Mouse (Mus musculus) heart, embryonic 16.5 days (tissue): ENCODE measurements around the gene Vil1. TPM values are rescaled to one million over a fixed set of nuclear protein-coding genes. Genes with fewer than 3 reads are reported as not detected.

Source experiments
- ATAC-seq: fragments of 200-750 bp; cut with Nextera tagmentation; replicated peaks from 2 replicates; pipeline ENCODE4 v1.8.0; 2017; ENCODE audit warnings: moderate number of reproducible peaks; ENCODE audit not compliant: insufficient read depth, low FRiP score; ENCODE audit errors: extremely low read depth
- H3K27ac ChIP-seq: fragments of 300-500 bp; sonication (generic); 2 replicates; pipeline ENCODE4 v1.5.1; 2014; ENCODE audit warnings: mild to moderate bottlenecking, low read length, control low read depth, moderate library complexity
- H3K27me3 ChIP-seq: fragments of 300-500 bp; sonication (generic); 2 replicates; pipeline ENCODE4 v1.6.1; 2014; ENCODE audit warnings: low read length, mixed read lengths; ENCODE audit not compliant: control insufficient read depth, insufficient read depth
- H3K36me3 ChIP-seq: fragments of 300-500 bp; sonication (generic); 2 replicates; pipeline ENCODE4 v1.6.1; 2014; ENCODE audit not compliant: control insufficient read depth, insufficient read depth
- H3K4me1 ChIP-seq: fragments of 300-500 bp; sonication (generic); 2 replicates; pipeline ENCODE4 v1.6.1; 2014; ENCODE audit warnings: low read length, mixed read lengths; ENCODE audit not compliant: control insufficient read depth, insufficient read depth
- H3K4me2 ChIP-seq: fragments of 300-500 bp; sonication (generic); 2 replicates; pipeline ENCODE4 v1.6.1; 2014; ENCODE audit warnings: low read depth, mild to moderate bottlenecking, control low read depth, low read length
- H3K4me3 ChIP-seq: fragments of 300-500 bp; sonication (generic); 2 replicates; pipeline ENCODE4 v1.5.1; 2014; ENCODE audit warnings: mild to moderate bottlenecking, control low read depth, low read length
- H3K9ac ChIP-seq: fragments of 300-500 bp; sonication (generic); 2 replicates; pipeline ENCODE4 v1.6.1; 2014; ENCODE audit warnings: low read length, control low read depth
- H3K9me3 ChIP-seq: fragments of 300-500 bp; sonication (generic); replicated peaks from 2 replicates; pipeline ENCODE4 v1.6.1; 2016; ENCODE audit warnings: low read length; ENCODE audit not compliant: control insufficient read depth
- WGBS: fragments of 180-500 bp; shearing (Covaris S2); extraction: QIAGEN DNeasy Blood & Tissue Kit; methylation state at CpG from one replicate; pipeline ENCODE4 v1.1.7; 2014; 5-methylcytosine and 5-hydroxymethylcytosine counted together
- polyA plus RNA-seq: library from polyadenylated mRNA; unstranded; fragments of >200 nt; fragmentation: Nextera tagmentation; extraction: Ambion mirVana; gene quantifications from 2 replicates; pipeline ENCODE4 v1.2.1, GENCODE M21; 2015

The Vil1 gene
- polyA plus RNA-seq, 1 experiment from 2014 or later = 1.7 TPM

- peaks cover 16% of the 10 kb centered on the region for H3K4me1 ChIP-seq
- no peaks in the 10 kb centered on the region for H3K9me3 ChIP-seq
- H3K4me2 ChIP-seq = no peak overlapping the region
- no peak overlapping the region for H3K4me3 ChIP-seq
- 91% methylated on average over 10 of the region's 10 CpGs for WGBS
- no peaks in the 10 kb centered on the region for H3K27me3 ChIP-seq
- H3K36me3 ChIP-seq = no peaks in the 10 kb centered on the region
- ATAC-seq = no peak
- H3K9ac ChIP-seq = no peak overlapping the region
- no peak overlapping the region for H3K27ac ChIP-seq
Measured at GRCm38 (mm10) chr1:74385064-74385463, 24.1 kb upstream of the Vil1 start.

GRCm38 (mm10) chr1:74385531-74385930 is 23.6 kb upstream of the Vil1 start:
- Histone ChIP-seq H3K4me3 (no peak overlapping the region), H3K27ac (no peak overlapping the region), H3K4me1 (peaks cover 20% of the 10 kb centered on the region), H3K9me3 (no peaks in the 10 kb centered on the region), H3K4me2 (no peak overlapping the region), H3K27me3 (no peaks in the 10 kb centered on the region), H3K9ac (no peak overlapping the region), H3K36me3 (no peaks in the 10 kb centered on the region)
- ATAC-seq = no peak
- 79% methylated on average over 8 of the region's 8 CpGs for WGBS

GRCm38 (mm10) chr1:74386363-74386713 is 22.8 kb upstream of the Vil1 start:
- Histone ChIP-seq H3K27ac (peak overlapping the region; percentile 98), H3K9me3 (no peaks in the 10 kb centered on the region), H3K4me2 (peak overlapping the region; percentile 68), H3K9ac (peak overlapping the region; percentile 86), H3K4me1 (peaks cover 25% of the 10 kb centered on the region), H3K36me3 (no peaks in the 10 kb centered on the region), H3K27me3 (no peaks in the 10 kb centered on the region), H3K4me3 (peak overlapping the region; percentile 66)
- ATAC-seq = no peak
- WGBS = 61% methylated on average over 7 of the region's 10 CpGs

- WGBS = under 1% methylated on average over 26 of the region's 26 CpGs
- H3K4me1 ChIP-seq = peaks cover 25% of the 10 kb centered on the region
- peak; percentile 76 for ATAC-seq
- peak overlapping the region; percentile 68 for H3K4me2 ChIP-seq
- H3K4me3 ChIP-seq = peak overlapping the region; percentile 66
- H3K9ac ChIP-seq = peak overlapping the region; percentile 86
- no peaks in the 10 kb centered on the region for H3K36me3 ChIP-seq
- no peaks in the 10 kb centered on the region for H3K9me3 ChIP-seq
- peak overlapping the region; percentile 98 for H3K27ac ChIP-seq
- H3K27me3 ChIP-seq = no peaks in the 10 kb centered on the region
Measured at GRCm38 (mm10) chr1:74386714-74387385, 22.3 kb upstream of the Vil1 start.

GRCm38 (mm10) chr1:74387386-74387988 is 21.7 kb upstream of the Vil1 start:
- Histone ChIP-seq H3K4me3 (peak overlapping the region; percentile 66), H3K9ac (peak overlapping the region; percentile 86), H3K4me1 (peaks cover 25% of the 10 kb centered on the region), H3K27me3 (no peaks in the 10 kb centered on the region), H3K4me2 (peak overlapping the region; percentile 68), H3K9me3 (no peaks in the 10 kb centered on the region), H3K36me3 (no peaks in the 10 kb centered on the region), H3K27ac (peak overlapping the region; percentile 98)
- WGBS = 55% methylated on average over 15 of the region's 15 CpGs
- ATAC-seq = no peak

GRCm38 (mm10) chr1:74388398-74388920 is 20.7 kb upstream of the Vil1 start:
- Histone ChIP-seq H3K9ac (no peak overlapping the region), H3K4me1 (peaks cover 32% of the 10 kb centered on the region), H3K4me2 (no peak overlapping the region), H3K36me3 (no peaks in the 10 kb centered on the region; the same call in 1 of the 2 replicates), H3K27me3 (no peaks in the 10 kb centered on the region), H3K9me3 (no peaks in the 10 kb centered on the region), H3K27ac (no peak overlapping the region), H3K4me3 (no peak overlapping the region)
- no peak for ATAC-seq
- WGBS = 74% methylated on average over 7 of the region's 7 CpGs

GRCm38 (mm10) chr1:74389831-74390286 is 19.3 kb upstream of the Vil1 start:
- ATAC-seq = peak; percentile 10
- Histone ChIP-seq H3K4me3 (peak overlapping the region; percentile 82), H3K4me2 (peak overlapping the region; percentile 65), H3K36me3 (peaks cover 11% of the 10 kb centered on the region), H3K27me3 (no peaks in the 10 kb centered on the region), H3K27ac (peak overlapping the region; percentile 98), H3K9ac (peak overlapping the region; percentile 74), H3K9me3 (no peaks in the 10 kb centered on the region), H3K4me1 (peaks cover 33% of the 10 kb centered on the region)
- WGBS = 3% methylated on average over 29 of the region's 29 CpGs

GRCm38 (mm10) chr1:74390287-74390906 is 18.8 kb upstream of the Vil1 start:
- H3K27me3 ChIP-seq = no peaks in the 10 kb centered on the region
- ATAC-seq = no peak
- peak overlapping the region; percentile 98 for H3K27ac ChIP-seq
- H3K36me3 ChIP-seq = peaks cover 16% of the 10 kb centered on the region
- H3K4me1 ChIP-seq = peaks cover 33% of the 10 kb centered on the region
- peak overlapping the region; percentile 74 for H3K9ac ChIP-seq
- H3K4me2 ChIP-seq = peak overlapping the region; percentile 65
- no peaks in the 10 kb centered on the region for H3K9me3 ChIP-seq
- peak overlapping the region; percentile 82 for H3K4me3 ChIP-seq
- WGBS = 3% methylated on average over 21 of the region's 21 CpGs
